Mouse (Mus musculus): ENCODE measurements around the gene Atg7.

DNA sequence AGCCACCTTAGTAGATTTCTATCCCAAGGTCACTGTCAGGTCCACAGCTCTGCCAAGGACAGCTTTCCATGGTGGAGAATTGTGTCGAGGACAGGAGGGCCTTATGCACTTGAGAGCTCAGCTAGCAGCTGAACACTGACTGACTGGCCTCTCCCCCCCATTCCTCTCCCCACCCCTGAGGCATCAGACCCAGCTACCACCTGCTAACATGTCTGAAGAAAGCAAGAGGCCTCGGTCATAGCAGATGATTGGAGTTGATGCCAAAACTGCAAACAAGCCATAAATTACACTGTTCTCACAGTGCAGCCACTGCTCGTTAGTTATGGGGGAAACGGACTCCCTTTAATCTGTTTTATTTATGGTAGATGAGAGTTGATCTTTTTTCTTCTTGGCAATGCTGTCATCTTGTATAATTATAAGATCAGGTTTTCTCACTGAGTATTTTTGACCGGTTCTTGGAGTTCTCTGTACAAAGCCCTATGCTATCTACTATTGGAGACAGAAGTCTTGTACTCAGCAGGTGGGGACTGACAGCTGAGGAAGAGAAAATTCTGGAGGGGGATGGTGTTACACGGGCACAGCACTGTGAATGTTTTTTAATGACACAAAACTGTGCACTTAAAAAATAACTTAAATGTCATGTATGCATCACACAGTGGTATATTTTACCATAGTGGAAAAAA, 171.4 kb downstream of the Atg7 start:
- TF ChIP-seq POLR2A (IDR thresholded peaks at IDR 0.05; ENCODE audit: low read depth, low read length) (no peak), MEF2A (IDR thresholded peaks at IDR 0.05; ENCODE audit: borderline replicate concordance, low read depth, low read length) (no peak), CTCF (conservative IDR thresholded peaks at IDR 0.05 in 1 of 2, IDR thresholded peaks at IDR 0.05 in 1 of 2; ENCODE audit: low read depth in 2 of 2, low read length in 2 of 2) (no peak)
